In the genomic region with DNA sequence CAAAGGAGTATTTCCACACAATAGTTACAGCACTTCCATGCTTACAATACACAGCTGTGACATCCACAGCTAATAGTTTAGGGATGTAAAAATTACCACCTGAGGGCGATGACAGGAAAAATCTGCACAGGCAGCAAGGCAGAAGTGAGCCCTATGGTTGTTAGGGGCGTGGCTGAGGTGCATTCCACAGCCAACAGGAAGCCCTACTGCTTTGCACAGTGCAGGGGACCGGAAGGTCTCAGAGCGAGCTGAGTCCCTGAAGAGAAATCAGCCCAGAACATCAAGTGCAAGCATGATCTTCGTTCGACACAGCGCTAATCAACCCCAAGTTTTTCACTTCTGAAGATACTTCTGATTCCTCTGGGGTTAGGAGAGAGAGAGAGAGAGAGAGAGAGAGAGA, we compare ENCODE assay signal across 9 mouse cellular contexts. TPM values are rescaled to one million over a fixed set of nuclear protein-coding genes. Genes with fewer than 3 reads are reported as not detected.
DNase-seq lines count a peak whose midpoint lies in the region; ATAC-seq and TF ChIP-seq lines count a peak whose summit lies in the region.
"Had no signal": no experiment of that assay in that cellular context is flagged by ENCODE, and none has a peak within 500 bp of the region (broad histone marks: within the 10 kb centered on the region; RNA-seq: fewer than 3 reads in every experiment).

No protein-coding gene starts in this region.

- peak overlapping the region; percentile 23; the same call in 1 of the 2 replicates for H3K4me3 ChIP-seq in heart, embryonic 10.5 days
- no peak overlapping the region for H3K4me3 ChIP-seq in embryonic facial prominence, embryonic 11.5 days (ENCODE audit: low read depth, low read length)
- H3K4me3 ChIP-seq in lung, adult 2 months (replicated peaks; ENCODE audit: extremely low read depth, low read depth, low read length) = no peak overlapping the region
- H3K4me3 ChIP-seq in neural tube, embryonic 15.5 days (replicated peaks) = no peak overlapping the region
- H3K4me3 ChIP-seq: liver, embryonic 15.5 days had no signal

- H3K9me3 ChIP-seq in heart, embryonic 10.5 days = no peaks in the 10 kb centered on the region
- no peaks in the 10 kb centered on the region for H3K9me3 ChIP-seq in embryonic facial prominence, embryonic 11.5 days (replicated peaks; ENCODE audit: control insufficient read depth, low read length)
- no peaks in the 10 kb centered on the region for H3K9me3 ChIP-seq in neural tube, embryonic 15.5 days (replicated peaks)
- H3K9me3 ChIP-seq: liver, embryonic 15.5 days had no signal

- H3K9ac ChIP-seq in embryonic facial prominence, embryonic 11.5 days (replicated peaks; ENCODE audit: low read length) = no peak overlapping the region
- H3K9ac ChIP-seq in neural tube, embryonic 15.5 days (replicated peaks) = no peak overlapping the region
- H3K9ac ChIP-seq: liver, embryonic 15.5 days had no signal

- no peaks in the 10 kb centered on the region for H3K27me3 ChIP-seq in heart, embryonic 10.5 days (ENCODE audit: insufficient read depth, poor library complexity, severe bottlenecking)
- no peaks in the 10 kb centered on the region for H3K27me3 ChIP-seq in embryonic facial prominence, embryonic 11.5 days (ENCODE audit: control insufficient read depth, insufficient read depth, low read length)
- H3K27me3 ChIP-seq in splenic B cell, adult 2 months (ENCODE audit: control insufficient read depth, insufficient read depth, low read length, poor library complexity, severe bottlenecking) = no peaks in the 10 kb centered on the region
- H3K27me3 ChIP-seq in neural tube, embryonic 15.5 days (replicated peaks) = no peaks in the 10 kb centered on the region
- H3K27me3 ChIP-seq: liver, embryonic 15.5 days had no signal

- peak overlapping the region; percentile 30 for H3K27ac ChIP-seq in heart, embryonic 10.5 days
- H3K27ac ChIP-seq in embryonic facial prominence, embryonic 11.5 days (replicated peaks; ENCODE audit: low read depth, low read length) = no peak overlapping the region
- no peak overlapping the region for H3K27ac ChIP-seq in neural tube, embryonic 15.5 days (replicated peaks)
- H3K27ac ChIP-seq: liver, embryonic 15.5 days had no signal

- TF ChIP-seq CTCF in lung, adult 2 months (IDR thresholded peaks at IDR 0.05; ENCODE audit: insufficient read depth, low read length) = no peak

- intact Hi-C loops in heart, postnatal 25 days (cut with DNase I) = no loop called here
- intact Hi-C loops in left cerebral cortex, postnatal 25 days (cut with DNase I) = no loop called here

- no peak for TF ChIP-seq POLR2A in lung, adult 2 months (IDR thresholded peaks at IDR 0.05; ENCODE audit: borderline replicate concordance, extremely low read depth, low read depth, low read length)

- ATAC-seq in embryonic facial prominence, embryonic 11.5 days (replicated peaks; ENCODE audit: insufficient number of reproducible peaks, low FRiP score, low TSS enrichment, low read depth) = no peak
- no peak for ATAC-seq in neural tube, embryonic 15.5 days (ENCODE audit: low FRiP score)

- DNase-seq in heart, embryonic 10.5 days (ENCODE audit: low spot score) = no peak
- no peak for DNase-seq in heart, postnatal 25 days (ENCODE audit: low spot score)
- peak; percentile 41 for DNase-seq in embryonic facial prominence, embryonic 11.5 days (ENCODE audit: low spot score)
- peak; percentile 10 for DNase-seq in lung, adult 2 months
- peak; percentile 73 for DNase-seq in splenic B cell, adult 2 months (ENCODE audit: low read depth, low spot score)
- DNase-seq in neural tube, embryonic 10.5 days (ENCODE audit: extremely low spot score, low spot score) = no peak
- DNase-seq in left cerebral cortex, postnatal 25 days (ENCODE audit: low spot score in 2 of 2) = no peak

- H3K4me2 ChIP-seq in embryonic facial prominence, embryonic 11.5 days (ENCODE audit: low read depth, low read length) = no peak overlapping the region
- H3K4me2 ChIP-seq in neural tube, embryonic 15.5 days = no peak overlapping the region
- H3K4me2 ChIP-seq: liver, embryonic 15.5 days had no signal

- 39% methylated on average over 7 of the region's 7 CpGs for WGBS in heart, embryonic 10.5 days
- WGBS in embryonic facial prominence, embryonic 11.5 days = 41% methylated on average over 7 of the region's 7 CpGs
- 23% methylated on average over 7 of the region's 7 CpGs for WGBS in lung, adult 2 months
- WGBS in neural tube, embryonic 15.5 days = 56% methylated on average over 7 of the region's 7 CpGs

- H3K4me1 ChIP-seq in heart, embryonic 10.5 days = peaks cover 7% of the 10 kb centered on the region
- H3K4me1 ChIP-seq in embryonic facial prominence, embryonic 11.5 days (ENCODE audit: control insufficient read depth, insufficient read depth, low read length) = no peaks in the 10 kb centered on the region
- no peaks in the 10 kb centered on the region; the same call in 1 of the 2 replicates for H3K4me1 ChIP-seq in lung, adult 2 months (ENCODE audit: control insufficient read depth, insufficient read depth, low read length)
- H3K4me1 ChIP-seq in neural tube, embryonic 15.5 days = no peaks in the 10 kb centered on the region
- H3K4me1 ChIP-seq: liver, embryonic 15.5 days had no signal

- H3K36me3 ChIP-seq in heart, embryonic 10.5 days = no peaks in the 10 kb centered on the region
- no peaks in the 10 kb centered on the region for H3K36me3 ChIP-seq in embryonic facial prominence, embryonic 11.5 days (replicated peaks; ENCODE audit: control insufficient read depth, insufficient read depth, low read depth, low read length)
- no peaks in the 10 kb centered on the region for H3K36me3 ChIP-seq in splenic B cell, adult 2 months (ENCODE audit: control insufficient read depth, insufficient read depth, low read length, poor library complexity, severe bottlenecking)
- H3K36me3 ChIP-seq in neural tube, embryonic 15.5 days = no peaks in the 10 kb centered on the region
- H3K36me3 ChIP-seq: liver, embryonic 15.5 days had no signal

RNA-seq across cellular contexts. Expression of a gene that starts 34.4 kb away (rescaled TPM):
- 54.0 and 66.9 TPM in 2 replicates for polyA plus RNA-seq in heart, embryonic 10.5 days (2016; fragmentation: Nextera tagmentation; extraction: Ambion mirVana)
- 10 to 100 TPM; 31.3 to 34.5 TPM for total RNA-seq in heart, postnatal 25 days (2021)
- polyA plus RNA-seq in embryonic facial prominence, embryonic 11.5 days (2014; fragmentation: Nextera tagmentation; extraction: Ambion mirVana) = 31.4 and 36.0 TPM in 2 replicates
- 23.4 and 27.8 TPM in 2 replicates for polyA plus RNA-seq in lung, adult 2 months (2012; rRNA removed)
- polyA plus RNA-seq in neural tube, embryonic 15.5 days (2015; fragmentation: Nextera tagmentation; extraction: Ambion mirVana) = 21.8 and 27.4 TPM in 2 replicates
- 10 to 100 TPM; 18.5 to 24.9 TPM for total RNA-seq in left cerebral cortex, postnatal 25 days (2021)

Comparison
In these comparisons a context has a peak if more than half of its experiments do, and no peak if none do; other contexts are left out.
1. DNase-seq: peak in embryonic facial prominence, embryonic 11.5 days (single experiment), lung, adult 2 months (single experiment) and splenic B cell, adult 2 months (single experiment); none in heart, embryonic 10.5 days (single experiment), heart, postnatal 25 days (single experiment), neural tube, embryonic 10.5 days (single experiment) and left cerebral cortex, postnatal 25 days (0 of 2).